Mouse (Mus musculus) liver, adult 2 months (tissue): ENCODE data around the gene Mettl8. TPM values are rescaled to one million over a fixed set of nuclear protein-coding genes. Genes with fewer than 3 reads are reported as not detected.
A peak's percentile ranks its signal among the peaks of the same experiment; 100 is the strongest.

ENCODE experiments used
- DNase-seq: peaks from one replicate; pipeline ENCODE4 v3.0.0-alpha.2; 2011; ENCODE audit warnings: low read depth, low spot score; ENCODE audit errors: extremely low read depth
- H3K27ac ChIP-seq: fragments of 200-500 bp; replicated peaks from 2 replicates; pipeline ENCODE4 v1.5.1; 2012; ENCODE audit warnings: low read depth, mild to moderate bottlenecking, control low read depth, inconsistent platforms, low read length; ENCODE audit not compliant: insufficient read depth
- H3K27me3 ChIP-seq: fragments of 200-500 bp; 2 replicates; pipeline ENCODE4 v1.6.1; 2012; ENCODE audit warnings: mild to moderate bottlenecking, moderate library complexity, low read length, inconsistent platforms; ENCODE audit not compliant: control insufficient read depth, insufficient read depth
- H3K36me3 ChIP-seq: fragments of 200-500 bp; 2 replicates; pipeline ENCODE4 v1.6.1; 2012; ENCODE audit warnings: low read length, inconsistent platforms; ENCODE audit not compliant: control insufficient read depth, insufficient read depth
- H3K4me1 ChIP-seq: fragments of 200-500 bp; 2 replicates; pipeline ENCODE4 v1.6.1; 2011; ENCODE audit warnings: low read length; ENCODE audit not compliant: control insufficient read depth, insufficient read depth
- H3K4me3 ChIP-seq: fragments of 200-500 bp; 2 replicates; pipeline ENCODE4 v1.5.1; 2011; ENCODE audit warnings: low read depth, mild to moderate bottlenecking, control low read depth, low read length, moderate library complexity; ENCODE audit not compliant: insufficient read depth
- H3K79me2 ChIP-seq: fragments of 200-500 bp; 2 replicates; pipeline ENCODE4 v1.6.1; 2012; ENCODE audit warnings: inconsistent platforms, mild to moderate bottlenecking, low read length, moderate library complexity; ENCODE audit not compliant: control insufficient read depth, insufficient read depth
- H3K9ac ChIP-seq: fragments of 200-500 bp; 2 replicates; pipeline ENCODE4 v1.6.1; 2012; ENCODE audit warnings: low read depth, mild to moderate bottlenecking, control low read depth, inconsistent platforms, low read length
- CTCF ChIP-seq: fragments of 200-500 bp; IDR thresholded peaks from 2 replicates; pipeline ENCODE4 v1.5.1; 2011; ENCODE audit warnings: low read depth, low read length, control low read depth
- POLR2A ChIP-seq: fragments of 200-500 bp; IDR thresholded peaks from 2 replicates; pipeline ENCODE4 v1.6.1; 2011; ENCODE audit warnings: low read length, control low read depth; ENCODE audit not compliant: insufficient read depth; ENCODE audit errors: extremely low read depth
- WGBS: fragments of 180-500 bp; shearing (Covaris S2); methylation state at CpG from one replicate; pipeline ENCODE4 v1.1.7; 2018; 5-methylcytosine and 5-hydroxymethylcytosine counted together
- polyA plus RNA-seq: library from polyadenylated mRNA; depleted of rRNA; stranded (reverse); fragments of >200 nt; gene quantifications from 2 replicates; pipeline ENCODE4 v1.2.3, GENCODE M21; 2012
- total RNA-seq: library from RNA; depleted of rRNA; stranded (reverse); fragments of >200 nt; gene quantifications from 2 replicates; pipeline ENCODE4 v1.2.3, GENCODE M21; 2014

Gene Mettl8
- total and polyA plus RNA-seq, 2 experiments: 2.7 to 11.7 TPM

GRCm38 (mm10) chr2:71073330-71073729 is 17.9 kb upstream of the Mettl8 start:
- Histone ChIP-seq H3K4me1 (no peaks in the 10 kb centered on the region), H3K9ac (no peak overlapping the region), H3K4me3 (no peak overlapping the region), H3K79me2 (no peaks in the 10 kb centered on the region), H3K36me3 (peaks cover 24% of the 10 kb centered on the region), H3K27ac (no peak overlapping the region), H3K27me3 (no peaks in the 10 kb centered on the region)
- 82% methylated on average over 3 of the region's 3 CpGs for WGBS
- no peak for DNase-seq
- no peak for TF ChIP-seq POLR2A
- no peak for TF ChIP-seq CTCF

GRCm38 (mm10) chr2:71071601-71072000 is 16.2 kb upstream of the Mettl8 start:
- no peak overlapping the region for H3K4me3 ChIP-seq
- DNase-seq: no peak
- no peaks in the 10 kb centered on the region for H3K27me3 ChIP-seq
- H3K79me2 ChIP-seq: no peaks in the 10 kb centered on the region
- WGBS: over 99% methylated on average over 4 of the region's 4 CpGs
- no peak overlapping the region for H3K9ac ChIP-seq
- peaks cover 18% of the 10 kb centered on the region for H3K36me3 ChIP-seq
- H3K4me1 ChIP-seq: no peaks in the 10 kb centered on the region
- H3K27ac ChIP-seq: no peak overlapping the region
- TF ChIP-seq POLR2A: no peak
- TF ChIP-seq CTCF: no peak

- H3K27me3 ChIP-seq: no peaks in the 10 kb centered on the region
- H3K4me1 ChIP-seq: peaks cover 1% of the 10 kb centered on the region; the same call in 1 of the 2 replicates
- H3K27ac ChIP-seq: peak overlapping the region; percentile 87
- DNase-seq: peak; percentile 45
- no peak for TF ChIP-seq POLR2A
- TF ChIP-seq CTCF: no peak
- 11% methylated on average over 21 of the region's 21 CpGs for WGBS
- peaks cover 5% of the 10 kb centered on the region; the same call in 1 of the 2 replicates for H3K79me2 ChIP-seq
- H3K9ac ChIP-seq: peak overlapping the region; percentile 88
- H3K36me3 ChIP-seq: peaks cover 16% of the 10 kb centered on the region
- peak overlapping the region; percentile 85 for H3K4me3 ChIP-seq
These were observed 892 bp upstream of the Mettl8 start for GRCm38 (mm10) chr2:71056115-71056835.

- no peak overlapping the region for H3K27ac ChIP-seq
- TF ChIP-seq POLR2A (no peak), CTCF (no peak)
- peak overlapping the region; percentile 71; the same call in 1 of the 2 replicates for H3K4me3 ChIP-seq
These were observed 667 bp downstream of the Mettl8 start for GRCm38 (mm10) chr2:71054716-71055115.

GRCm38 (mm10) chr2:71050511-71050910 is 4.9 kb downstream of the Mettl8 start:
- H3K4me1 ChIP-seq: peaks cover 3% of the 10 kb centered on the region
- no peaks in the 10 kb centered on the region for H3K36me3 ChIP-seq
- H3K79me2 ChIP-seq: peaks cover 5% of the 10 kb centered on the region; the same call in 1 of the 2 replicates
- TF ChIP-seq POLR2A (no peak), CTCF (no peak)
- no peak overlapping the region for H3K9ac ChIP-seq
- no peak overlapping the region for H3K27ac ChIP-seq
- 48% methylated on average over 7 of the region's 7 CpGs for WGBS
- no peak overlapping the region for H3K4me3 ChIP-seq
- H3K27me3 ChIP-seq: no peaks in the 10 kb centered on the region
- DNase-seq: peak; percentile 66

More at GRCm38 (mm10) chr2:71054716-71055115, 667 bp downstream of the Mettl8 start:
- Histone ChIP-seq H3K79me2 (peaks cover 5% of the 10 kb centered on the region; the same call in 1 of the 2 replicates), H3K36me3 (peaks cover 8% of the 10 kb centered on the region), H3K4me1 (peaks cover 3% of the 10 kb centered on the region), H3K9ac (peak overlapping the region; percentile 53; the same call in 1 of the 2 replicates), H3K27me3 (no peaks in the 10 kb centered on the region)
- no peak for DNase-seq
- 43% methylated on average over 9 of the region's 9 CpGs for WGBS

- Histone ChIP-seq H3K36me3 (no peaks in the 10 kb centered on the region), H3K27me3 (no peaks in the 10 kb centered on the region), H3K4me1 (peaks cover 2% of the 10 kb centered on the region), H3K4me3 (no peak overlapping the region), H3K27ac (no peak overlapping the region), H3K9ac (no peak overlapping the region), H3K79me2 (peaks cover 2% of the 10 kb centered on the region; the same call in 1 of the 2 replicates)
- whole genome bisulfite sequencing: 64% methylated on average over 12 of the region's 12 CpGs
- no peak for TF ChIP-seq POLR2A
- TF ChIP-seq CTCF: no peak
- peak; percentile 17 for DNase-seq
These were observed 6.5 kb downstream of the Mettl8 start for GRCm38 (mm10) chr2:71048896-71049295.
